Comparison of ENCODE assay signal across 8 mouse cellular contexts in the genomic region with DNA sequence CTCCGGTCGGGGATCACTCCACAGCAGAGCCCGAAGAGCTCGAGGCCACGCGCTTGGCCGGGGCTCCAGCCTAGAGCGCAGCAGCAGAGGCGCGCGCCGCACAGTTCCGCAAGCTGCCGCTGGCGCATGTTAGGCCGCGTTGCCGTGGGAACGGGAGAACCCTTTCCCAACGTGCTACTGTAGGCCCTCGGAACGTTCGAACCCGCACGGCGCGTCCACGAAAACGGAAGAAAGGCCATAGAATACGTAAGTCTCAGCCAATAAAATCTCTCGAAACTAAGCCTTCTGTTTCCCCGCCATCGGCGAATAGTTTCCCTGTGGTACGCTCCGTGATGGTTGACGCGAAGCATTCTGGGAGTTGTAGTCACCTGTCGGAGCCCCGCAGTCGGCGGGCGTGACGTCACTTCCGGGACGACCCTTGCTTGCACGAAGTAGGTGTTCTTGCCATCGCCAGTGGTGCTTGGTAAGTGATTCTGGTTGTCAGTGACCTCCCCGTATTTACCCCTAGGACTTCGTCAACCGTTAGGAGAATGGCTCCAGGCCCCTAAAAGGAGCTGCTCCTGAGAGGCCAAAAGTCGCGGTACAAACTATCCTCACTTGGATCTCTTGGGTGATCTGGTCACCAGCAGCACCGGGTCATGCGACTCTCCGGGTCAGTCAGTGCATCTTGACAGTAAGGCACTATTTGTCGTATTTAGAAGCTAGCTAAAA. TPM values are rescaled to one million over a fixed set of nuclear protein-coding genes. Genes with fewer than 3 reads are reported as not detected.
A peak's percentile ranks its signal among the peaks of the same experiment; 100 is the strongest.
DNase-seq lines count a peak whose midpoint lies in the region; ATAC-seq lines count a peak whose summit lies in the region.

A gene (minus strand): TSS at position 127 of the 711 bp plus-strand sequence.
A gene (plus strand): TSS at position 403 of the 711 bp plus-strand sequence.

- peak; percentile 97 for ATAC-seq in inflammation-experienced regulatory T-cells, adult 6 months
- peak; percentile 97 for ATAC-seq in megakaryocyte-erythroid progenitor cell, adult 5-6 weeks (replicated peaks; ENCODE audit: low FRiP score, low TSS enrichment, poor library complexity, severe bottlenecking)

- DNase-seq in adrenal gland, adult (ENCODE audit: inconsistent age in 2 of 2, low spot score in 1 of 2) = peak; percentile 97 to 99
- peak; percentile 98 for DNase-seq in embryo, embryonic 10.5 days (ENCODE audit: low spot score)
- peak; percentile 96 for DNase-seq in gastrocnemius, postnatal 14 days
- peak; percentile 98 to 99 for DNase-seq in left cerebral cortex, postnatal 10 days (ENCODE audit: extremely low spot score in 1 of 2, low spot score in 2 of 2)
- peak; percentile 98 for DNase-seq in right cerebral cortex, postnatal 25 days
- DNase-seq in urinary bladder, postnatal 4 days (ENCODE audit: low spot score in 2 of 2) = peak; percentile 94 to 98

- intact Hi-C loops in gastrocnemius, postnatal 14 days (cut with DNase I; ENCODE audit: low total_unique reads) = no loop called here
- intact Hi-C loops in left cerebral cortex, postnatal 10 days (cut with DNase I) = no loop called here

RNA-seq across cellular contexts. Expression of the first gene that starts in this region (rescaled TPM):
- total RNA-seq in gastrocnemius, postnatal 14 days (2021) = under 1 TPM; 0.53 to 0.80 TPM
- 1 to 10 TPM in 2 of 3 experiments, under 1 TPM in 1; 0.55 to 2.9 (median 2.4) TPM for polyA plus RNA-seq in inflammation-experienced regulatory T-cells, adult 6 months (2017; shearing (Covaris generic))
- 1 to 10 TPM; 2.9 to 3.2 TPM for total RNA-seq in left cerebral cortex, postnatal 10 days (2021)
- total RNA-seq in megakaryocyte-erythroid progenitor cell, adult 5-6 weeks (2014; fragmentation: Nextera tagmentation) = 1.6 and 3.2 TPM in 2 replicates
- 0.08 and 3.5 TPM in 2 replicates for total RNA-seq in megakaryocyte-erythroid progenitor cell, adult 5-6 weeks (2017)

RNA-seq across cellular contexts. Expression of the second gene that starts in this region (rescaled TPM):
- 10 to 100 TPM; 36.1 to 36.7 TPM for total RNA-seq in gastrocnemius, postnatal 14 days (2021)
- 10 to 100 TPM; 64.0 to 81.0 (median 77.7) TPM for polyA plus RNA-seq in inflammation-experienced regulatory T-cells, adult 6 months (2017; shearing (Covaris generic))
- total RNA-seq in left cerebral cortex, postnatal 10 days (2021) = 10 to 100 TPM; 52.6 to 53.3 TPM
- total RNA-seq in megakaryocyte-erythroid progenitor cell, adult 5-6 weeks (2014; fragmentation: Nextera tagmentation) = 40.9 and 41.1 TPM in 2 replicates
- total RNA-seq in megakaryocyte-erythroid progenitor cell, adult 5-6 weeks (2017) = 72.1 and 82.1 TPM in 2 replicates

Comparison
In these comparisons a context has a peak if more than half of its experiments do, and no peak if none do; other contexts are left out.
1. Peak in every context shown above with its lines: DNase-seq and ATAC-seq.